Mouse (Mus musculus) skeletal muscle tissue, adult 2 months (tissue): ENCODE measurements around the gene Plekha4.
A peak's percentile ranks its signal among the peaks of the same experiment; 100 is the strongest.

Experiments
- DNase-seq: peaks from one replicate; pipeline ENCODE4 v3.0.0-alpha.2; 2012; ENCODE audit warnings: low read depth, low spot score

The Plekha4 gene

DNA sequence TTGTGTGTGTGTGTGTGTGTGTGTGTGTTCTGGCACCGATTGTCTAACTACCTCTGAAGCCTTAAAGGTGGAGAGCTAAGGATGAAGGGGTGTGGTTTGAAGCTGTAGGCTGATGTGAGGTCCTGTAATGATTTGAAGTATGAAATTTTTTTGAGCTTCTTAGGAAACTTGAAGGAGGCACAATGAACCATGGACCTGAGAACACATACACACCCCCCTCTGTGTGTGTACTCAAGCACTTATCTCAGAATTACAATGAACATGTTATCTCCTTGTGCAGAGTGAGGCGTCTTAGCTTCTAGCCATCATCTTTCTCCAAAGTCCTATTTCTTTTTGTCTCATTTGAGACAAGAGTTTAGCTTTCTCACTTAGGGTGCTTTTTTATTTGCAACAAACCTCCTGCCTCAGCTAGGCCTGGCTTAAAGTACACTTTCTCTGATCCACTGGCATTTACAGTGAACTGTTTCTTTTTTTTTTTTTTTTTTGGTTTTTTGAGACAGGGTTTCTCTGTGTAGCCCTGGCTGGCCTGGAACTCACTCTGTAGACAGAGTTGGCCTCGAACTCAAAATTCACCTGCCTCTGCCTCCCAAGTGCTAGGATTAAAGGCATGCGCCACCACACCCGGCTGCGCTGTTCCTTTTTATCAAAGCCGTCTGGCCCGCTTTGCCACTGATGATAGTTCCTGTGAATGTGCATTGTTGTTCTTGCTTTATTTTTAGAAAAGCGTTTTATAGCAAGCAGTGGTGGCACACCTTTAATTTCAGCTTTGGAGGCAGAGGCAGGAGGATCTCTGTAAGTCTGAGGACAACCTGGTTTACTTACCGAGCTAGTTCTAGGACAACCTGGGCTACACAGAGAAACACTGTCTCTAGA is 42.7 kb downstream of the Plekha4 start:
- DNase-seq = no peak

DNA sequence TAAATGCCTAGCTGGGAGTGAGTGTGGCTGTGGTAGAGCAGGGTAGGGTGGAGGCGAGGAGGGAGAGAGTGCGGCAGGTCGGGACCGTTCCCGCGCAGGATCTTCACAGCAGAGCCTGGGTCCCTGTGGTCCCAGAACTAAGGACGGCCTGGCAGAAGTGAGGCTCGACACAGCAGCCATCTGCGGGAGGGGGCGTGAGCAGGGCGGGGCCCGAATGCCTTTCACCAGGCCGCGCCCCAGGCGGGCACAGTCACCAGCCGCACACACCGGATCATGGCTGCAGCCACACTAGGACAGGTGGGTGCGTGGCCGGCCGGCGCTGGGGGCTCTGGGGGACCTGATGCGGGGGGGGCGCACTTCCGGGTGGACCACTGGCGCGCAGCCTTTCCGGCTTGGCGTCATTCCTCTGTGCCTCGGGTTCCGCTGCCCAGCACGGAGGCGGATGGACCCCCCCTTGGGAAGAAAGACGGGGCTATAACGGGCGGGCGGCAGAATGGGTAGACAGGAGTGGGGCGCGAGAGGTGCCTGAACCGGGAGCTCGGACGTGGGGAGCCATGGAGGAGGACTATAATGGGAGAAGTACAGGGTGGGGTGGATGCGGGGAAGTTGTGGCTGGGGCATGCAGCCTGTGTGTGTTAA is 44.1 kb downstream of the Plekha4 start, which contains the start of gene Bcat2:
Bcat2 (plus strand) TSS at position 51 of the 639 bp plus-strand sequence.
- peak; percentile 75 for DNase-seq

DNA sequence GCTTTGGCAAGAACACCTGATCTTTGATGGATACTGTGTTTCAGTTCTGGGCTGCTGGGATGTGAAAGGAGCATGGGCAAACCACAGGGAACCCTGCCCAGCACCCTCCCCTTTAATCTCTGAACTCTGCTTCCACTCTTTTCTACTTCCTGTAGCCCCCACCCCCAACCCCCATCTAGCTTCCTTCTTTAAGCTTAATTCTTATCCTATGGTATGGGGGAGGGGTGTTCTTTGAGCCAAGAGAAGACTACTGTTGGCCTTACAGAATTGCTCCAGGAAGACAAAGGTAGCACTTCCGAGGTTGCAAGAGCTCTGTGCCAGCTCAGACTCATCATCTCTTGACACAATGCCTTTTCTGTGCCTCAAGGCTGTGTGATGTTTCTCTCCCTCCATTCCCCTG is 45.8 kb downstream of the Plekha4 start:
- DNase-seq = no peak

DNA sequence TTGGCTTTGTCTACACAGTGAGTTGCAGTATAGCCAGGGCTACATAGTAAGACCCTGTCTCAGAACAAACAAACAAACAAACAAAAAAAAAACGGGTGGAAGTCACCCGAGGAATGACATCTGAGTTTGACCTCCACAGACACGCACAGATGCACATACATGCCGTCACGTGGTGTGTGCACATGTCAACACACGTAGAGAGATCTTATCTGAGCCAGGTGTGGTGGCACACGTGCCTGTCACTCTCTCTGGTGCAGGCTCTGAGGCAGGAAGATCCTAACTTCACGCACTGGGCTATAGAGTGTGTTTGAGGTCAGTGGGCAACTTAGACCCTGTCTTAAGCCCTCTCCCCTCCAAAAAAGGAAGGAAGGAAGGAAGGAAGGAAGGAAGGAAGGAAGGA is 47.8 kb downstream of the Plekha4 start:
- no peak for DNase-seq

DNA sequence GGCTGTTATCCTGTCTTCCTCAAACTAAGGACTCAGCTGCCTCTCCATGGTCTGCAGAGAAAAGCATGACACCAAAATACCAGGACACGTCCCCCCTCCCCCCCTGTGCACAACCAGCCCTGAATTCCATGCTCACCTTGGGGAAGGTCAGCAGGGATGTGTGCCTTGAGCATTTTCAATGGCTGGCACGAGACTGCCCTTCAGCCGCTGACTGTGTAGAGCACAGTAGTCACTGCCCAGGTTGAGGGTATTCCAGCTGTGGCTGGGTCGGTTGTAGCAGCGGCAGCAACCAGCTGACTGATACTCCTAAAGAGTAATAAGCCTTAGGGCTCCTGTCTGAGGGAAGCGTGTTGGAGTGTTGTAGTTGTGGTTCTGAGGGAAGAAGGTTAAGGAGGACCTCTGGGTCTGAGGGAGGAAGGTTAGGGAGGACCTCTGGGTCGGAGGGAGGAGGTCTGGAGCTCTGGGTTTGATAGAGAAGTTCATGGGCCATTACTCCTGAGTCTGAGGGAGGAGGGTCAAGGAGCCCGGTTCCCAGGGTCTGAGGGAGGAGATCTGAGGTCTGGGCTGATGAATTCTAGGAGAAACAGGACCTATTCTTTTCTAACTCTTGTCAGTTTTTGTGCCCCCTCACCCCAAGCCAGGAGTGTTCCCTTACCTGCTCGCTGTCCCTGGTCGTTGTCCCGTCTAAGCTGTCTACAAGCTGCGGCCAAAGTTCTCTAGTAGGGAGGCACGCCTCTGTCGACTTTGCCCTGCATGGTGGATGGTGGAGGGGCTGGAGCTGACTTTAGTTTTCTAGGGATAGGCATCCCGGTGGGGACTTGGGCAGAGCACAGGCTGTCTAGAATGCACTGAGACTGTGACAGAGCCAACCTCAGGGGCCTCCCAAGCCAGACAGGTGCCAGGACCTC is 48.6 kb downstream of the Plekha4 start:
- no peak for DNase-seq

DNA sequence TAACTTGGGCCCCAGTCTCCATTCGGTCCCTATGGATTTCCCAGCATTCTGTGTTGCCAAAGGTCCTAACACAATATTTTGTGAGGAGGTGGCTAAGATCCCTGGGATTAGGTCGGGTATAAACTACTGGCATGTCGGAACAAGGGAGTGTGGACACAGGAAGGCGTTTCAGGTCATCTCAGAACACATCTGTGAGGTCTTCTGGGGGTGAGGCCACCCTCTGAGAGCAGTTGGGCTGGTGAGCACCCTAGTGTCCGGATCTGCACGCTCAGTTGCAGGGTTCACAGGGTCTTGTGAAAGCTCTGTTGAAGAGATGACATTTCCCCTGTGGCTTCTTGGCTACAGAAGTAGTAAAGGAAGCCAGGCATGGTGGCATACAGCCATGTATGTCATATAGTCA is 59.8 kb downstream of the Plekha4 start:
- DNase-seq = no peak

DNA sequence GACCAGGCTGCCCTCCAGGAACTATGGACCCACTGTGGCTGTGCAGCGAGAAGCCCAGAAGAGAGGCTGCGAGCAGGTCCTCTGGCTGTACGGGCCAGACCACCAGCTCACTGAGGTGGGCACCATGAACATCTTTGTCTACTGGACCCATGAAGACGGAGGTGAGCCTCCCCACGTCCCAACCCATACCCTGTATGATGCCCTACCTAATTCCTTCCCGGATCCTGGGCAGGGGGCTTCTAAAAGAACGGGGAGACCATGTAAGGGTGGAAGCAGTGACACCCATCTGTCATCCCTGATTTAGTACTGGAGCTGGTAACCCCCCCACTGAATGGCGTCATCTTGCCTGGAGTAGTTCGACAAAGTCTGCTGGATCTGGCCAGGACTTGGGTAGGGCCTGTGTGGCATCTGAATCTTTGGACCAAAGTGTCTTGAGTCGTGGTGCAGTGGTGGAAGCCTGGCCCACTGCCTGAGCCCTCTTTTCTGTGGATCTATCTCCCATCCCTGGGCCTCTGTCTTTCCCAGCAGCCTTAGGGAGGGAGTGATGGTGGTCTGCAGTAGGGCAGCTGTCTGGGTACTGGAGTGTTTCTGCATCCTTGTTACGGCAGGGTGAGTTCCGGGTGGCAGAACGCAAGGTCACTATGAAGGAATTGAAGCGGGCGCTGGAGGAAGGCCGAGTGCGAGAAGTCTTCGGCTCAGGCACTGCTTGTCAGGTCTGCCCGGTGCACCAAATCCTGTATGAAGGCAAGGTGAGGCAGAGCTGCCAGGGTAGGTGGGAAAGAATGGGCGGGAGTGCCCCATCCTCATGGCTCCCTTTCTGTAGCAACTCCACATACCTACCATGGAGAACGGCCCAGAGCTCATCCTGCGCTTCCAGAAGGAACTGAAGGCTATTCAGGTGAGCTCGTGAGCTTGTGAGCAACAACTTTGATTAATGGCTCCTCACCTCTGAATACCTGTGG is 61.8 kb downstream of the Plekha4 start:
- no peak for DNase-seq

DNA sequence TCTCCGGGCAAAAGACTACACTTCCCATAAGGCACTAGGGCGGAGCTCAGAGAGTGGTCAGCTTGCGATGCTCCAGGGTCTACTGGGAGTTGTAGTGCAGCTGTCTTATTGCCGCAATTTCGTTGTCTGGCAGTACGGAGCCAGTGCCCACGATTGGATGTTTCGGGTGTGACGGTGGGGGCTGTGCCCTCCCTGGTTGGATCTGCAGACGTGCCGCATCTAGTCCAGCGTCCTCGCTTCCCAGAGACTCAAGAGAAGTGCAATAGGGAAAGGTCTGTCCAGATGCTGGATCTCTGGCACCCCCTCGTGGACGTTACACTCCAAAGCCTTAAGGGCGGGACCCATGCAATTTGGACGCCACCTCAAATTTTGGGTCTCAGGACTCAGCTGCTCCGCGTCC is 63.0 kb downstream of the Plekha4 start:
- peak; percentile 98 for DNase-seq

DNA sequence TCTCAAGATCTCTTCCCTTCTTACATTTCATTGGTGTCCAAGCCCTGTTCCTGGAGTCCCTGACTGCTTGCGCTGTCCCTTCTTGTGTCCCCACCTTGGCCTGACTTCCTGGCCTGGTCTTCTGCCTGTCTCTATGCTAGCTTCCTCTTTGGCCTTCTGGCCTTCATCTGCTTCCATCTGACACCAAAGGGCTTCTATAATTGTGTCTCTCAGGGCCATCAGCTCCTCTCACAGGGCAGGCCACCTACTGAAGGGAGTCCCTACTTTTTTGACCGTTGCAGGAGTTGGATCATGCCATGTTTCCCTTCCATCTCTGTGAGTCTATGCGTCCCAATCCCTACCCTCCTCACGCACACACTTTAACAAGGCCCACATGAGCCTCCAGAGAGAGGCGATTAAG is 63.8 kb downstream of the Plekha4 start:
- DNase-seq = no peak

DNA sequence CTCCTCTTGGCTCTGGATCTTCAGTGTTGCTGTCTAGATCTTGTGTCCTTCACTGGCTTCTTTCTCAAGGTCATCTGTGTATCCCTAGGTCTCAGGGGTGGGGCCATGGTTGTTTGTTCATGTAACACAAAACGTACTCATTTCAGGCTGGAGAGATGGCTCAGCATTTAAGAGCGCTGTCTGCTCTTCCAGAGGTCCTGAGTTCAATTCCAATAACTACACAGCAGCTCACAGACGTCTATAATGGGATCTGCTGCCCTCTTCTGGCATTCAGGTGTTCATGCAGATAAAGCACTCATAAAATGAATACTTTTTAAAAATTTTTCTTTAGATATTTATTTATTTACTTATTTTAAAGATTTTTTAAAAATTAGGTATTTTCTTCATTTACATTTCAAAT is 64.7 kb downstream of the Plekha4 start:
- no peak for DNase-seq

DNA sequence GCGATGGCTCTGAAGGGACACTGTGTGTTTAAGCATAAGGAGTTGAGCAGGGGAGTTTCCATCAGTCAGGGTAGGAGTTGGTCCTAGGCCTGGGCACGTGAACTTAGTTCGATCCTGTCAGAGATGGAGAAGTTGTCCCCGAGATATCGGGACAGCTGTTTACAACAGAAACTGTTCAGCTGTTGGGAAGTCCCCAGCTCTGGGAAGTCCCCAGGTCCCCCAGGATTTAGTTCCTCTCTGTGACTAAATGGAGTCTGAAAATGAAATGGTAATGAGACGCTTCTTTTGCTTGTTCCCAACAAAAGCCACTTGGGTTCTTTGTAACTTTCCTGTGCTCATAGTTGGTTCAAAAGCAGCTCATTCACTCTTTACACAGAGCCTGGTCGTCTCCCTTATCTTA is 65.8 kb downstream of the Plekha4 start:
- no peak for DNase-seq

DNA sequence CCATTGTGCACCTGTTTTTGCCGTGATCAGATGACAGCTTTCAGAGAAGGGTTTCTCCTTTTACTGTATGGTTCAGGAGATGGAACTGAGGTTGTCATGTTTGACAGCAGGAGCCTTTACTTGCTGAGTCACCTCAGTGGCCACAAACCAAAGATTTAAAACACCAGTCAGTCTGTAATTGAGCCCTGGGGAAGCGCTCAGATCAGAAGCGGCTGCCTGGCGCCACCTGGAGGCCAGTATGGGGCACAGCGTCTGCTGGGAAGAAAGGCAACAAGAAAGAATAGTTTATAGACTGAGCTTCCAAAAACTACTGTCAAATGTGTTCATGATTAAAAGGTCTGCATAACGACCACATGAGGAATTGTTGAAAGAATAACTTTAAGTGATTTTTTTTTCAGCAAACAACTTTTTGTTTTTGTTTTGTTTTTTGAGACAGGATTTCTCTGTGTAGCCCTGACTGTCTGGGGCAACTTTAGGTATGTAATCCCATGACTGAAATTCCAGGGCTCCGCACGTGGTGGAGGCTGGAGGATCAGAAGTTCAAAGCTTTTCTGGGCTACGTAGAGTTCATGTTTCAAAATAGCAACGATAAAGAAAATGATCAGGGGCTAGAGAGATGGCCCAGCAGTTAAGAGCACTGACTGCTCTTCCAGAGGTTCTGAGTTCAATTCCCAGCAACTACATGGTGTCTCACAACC is 67.1 kb downstream of the Plekha4 start:
- peak; percentile 89 for DNase-seq

DNA sequence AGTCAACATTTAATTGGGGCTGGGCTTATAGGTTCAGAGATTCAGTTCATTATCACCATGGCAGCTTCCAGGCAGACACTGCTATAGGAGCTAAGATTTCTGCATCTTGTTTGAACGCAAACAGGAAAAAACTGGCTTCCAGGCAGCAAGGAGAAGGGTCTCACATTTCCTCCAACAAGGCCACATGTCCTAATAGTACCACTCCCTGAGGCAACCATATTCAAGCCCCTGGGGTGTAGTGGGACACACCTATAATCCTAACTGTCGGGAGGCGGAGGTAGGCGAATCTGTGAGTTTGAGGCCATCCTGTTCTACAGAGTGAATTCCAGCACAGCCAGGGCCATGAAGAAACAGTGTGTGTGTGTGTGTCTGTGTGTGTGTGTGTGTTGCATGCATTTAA is 69.0 kb downstream of the Plekha4 start:
- no peak for DNase-seq

DNA sequence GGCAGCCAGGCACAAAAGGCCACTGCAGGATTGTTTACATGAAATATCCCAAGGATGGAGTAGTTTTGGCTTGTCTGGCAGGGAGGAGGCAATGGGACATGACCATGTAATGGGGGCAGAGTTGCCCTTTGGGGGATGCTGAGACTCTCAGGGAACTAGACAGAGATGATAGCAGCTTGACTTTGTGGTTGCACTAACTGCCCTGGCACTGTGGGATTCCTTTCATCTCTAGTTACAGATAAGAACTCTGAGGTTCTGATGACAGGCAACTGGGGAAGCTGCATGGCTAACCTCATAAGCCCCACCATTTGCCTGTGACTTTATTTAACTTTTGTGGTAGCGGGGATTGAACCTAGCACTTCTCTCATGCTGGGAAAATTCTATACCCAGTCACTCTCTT is 70.0 kb downstream of the Plekha4 start:
- DNase-seq = no peak

DNA sequence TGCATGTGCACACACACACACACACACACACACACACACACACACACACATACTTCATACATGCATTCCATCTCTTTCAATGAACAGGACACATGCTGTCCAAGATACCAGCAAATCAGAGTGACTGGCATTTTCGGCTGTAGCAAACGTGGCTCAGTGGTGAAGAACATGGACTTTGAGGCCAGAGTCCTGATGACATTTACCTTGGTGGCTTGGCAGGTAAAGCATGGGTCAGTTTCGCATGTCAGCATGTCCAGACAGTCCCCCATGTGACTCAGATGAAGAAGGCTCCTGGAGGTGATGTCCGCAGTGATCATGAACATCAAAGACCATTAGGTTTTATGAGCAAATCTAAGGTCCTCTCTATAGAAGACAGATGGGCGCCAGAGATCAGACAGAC is 70.9 kb downstream of the Plekha4 start:
- no peak for DNase-seq

DNA sequence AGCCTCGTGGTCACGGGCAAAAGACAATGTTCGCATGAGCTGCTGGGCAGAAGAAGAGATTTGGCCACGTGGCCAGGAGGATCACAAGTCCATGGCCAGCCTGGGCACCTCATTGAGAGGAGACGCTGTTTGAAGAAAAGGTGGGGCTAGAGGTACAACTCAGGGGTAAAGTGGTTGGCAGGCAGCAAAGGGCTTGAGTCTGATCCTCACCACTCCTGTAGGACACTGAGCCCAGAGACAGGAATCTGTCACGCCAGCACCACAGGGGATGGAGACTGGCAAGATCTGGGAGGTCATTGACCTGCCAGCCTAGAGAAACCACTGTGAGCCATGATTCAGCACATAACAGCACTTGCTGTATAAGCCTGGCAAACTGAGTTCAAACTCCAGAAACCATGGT is 71.4 kb downstream of the Plekha4 start:
- DNase-seq = no peak

DNA sequence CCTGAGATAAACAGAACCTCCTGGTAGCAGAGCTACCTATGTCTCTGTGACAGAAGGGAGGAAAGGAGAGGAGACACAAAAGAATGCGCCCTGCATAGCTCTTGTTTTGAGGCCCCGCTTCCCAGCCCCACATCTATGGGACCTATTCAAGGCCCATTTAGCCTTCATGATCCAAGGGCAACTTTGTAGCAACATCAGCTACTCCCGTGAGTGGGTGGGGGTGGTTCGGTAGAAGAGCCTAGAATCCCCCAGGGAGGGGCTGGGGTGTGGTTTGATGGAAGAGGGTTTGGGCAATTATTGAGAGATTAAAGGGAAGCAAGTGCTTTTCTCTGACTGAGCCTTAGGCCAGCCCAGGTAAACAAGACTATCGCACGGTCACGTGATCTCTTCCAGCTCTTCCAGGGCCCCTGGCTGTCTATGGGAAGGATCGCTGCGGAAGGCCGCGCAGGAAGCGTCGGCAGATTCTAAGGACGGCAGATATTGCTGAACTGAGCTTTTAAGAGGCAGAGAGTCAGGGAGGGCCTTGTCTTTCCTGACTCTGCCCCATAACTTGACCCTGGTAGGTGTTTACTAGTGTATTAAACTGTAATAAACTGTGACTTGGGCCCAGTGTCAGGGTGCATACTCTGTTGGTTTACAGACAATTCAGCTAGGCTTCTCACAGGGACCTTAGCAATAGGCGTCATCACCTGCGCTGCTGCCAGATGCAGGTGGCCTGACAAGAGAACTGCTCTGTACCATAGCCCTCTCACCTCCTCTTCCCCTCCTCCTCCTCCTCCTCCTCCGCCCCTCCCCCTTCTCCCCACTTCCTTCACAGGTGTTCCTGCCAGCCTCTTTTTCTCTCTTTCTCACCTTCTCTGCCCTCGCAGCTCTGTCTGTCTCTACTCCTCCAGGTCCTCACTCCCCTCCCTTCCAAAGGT is 73.1 kb downstream of the Plekha4 start:
- no peak for DNase-seq
